Mouse (Mus musculus) limb, embryonic 14.5 days (tissue): Measurements from ENCODE around the gene Axdnd1. TPM values are rescaled to one million over a fixed set of nuclear protein-coding genes. Genes with fewer than 3 reads are reported as not detected.

ENCODE experiments used
- ATAC-seq: fragments of 200-750 bp; cut with Nextera tagmentation; 2 replicates; pipeline ENCODE4 v1.8.0; 2017; ENCODE audit warnings: low read depth, moderate number of reproducible peaks, moderate TSS enrichment; ENCODE audit not compliant: low FRiP score
- DNase-seq: peaks from one replicate; pipeline ENCODE4 v3.0.0-alpha.2; 2015; ENCODE audit warnings: low spot score
- H3K27ac ChIP-seq: fragments of 300-500 bp; sonication (generic); replicated peaks from 2 replicates; pipeline ENCODE4 v1.5.1; 2014; ENCODE audit warnings: low read depth, mild to moderate bottlenecking, low read length, moderate library complexity, mixed read lengths
- H3K27me3 ChIP-seq: fragments of 300-500 bp; sonication (generic); 2 replicates; pipeline ENCODE4 v1.6.1; 2014; ENCODE audit warnings: low read length, mixed read lengths; ENCODE audit not compliant: control insufficient read depth, insufficient read depth
- H3K36me3 ChIP-seq: fragments of 300-500 bp; sonication (generic); 2 replicates; pipeline ENCODE4 v1.6.1; 2014; ENCODE audit warnings: mild to moderate bottlenecking, low read length, moderate library complexity, mixed read lengths; ENCODE audit not compliant: control insufficient read depth, insufficient read depth
- H3K4me1 ChIP-seq: fragments of 300-500 bp; sonication (generic); 2 replicates; pipeline ENCODE4 v1.6.1; 2014; ENCODE audit warnings: antibody characterized with exemption, low read length, mixed read lengths; ENCODE audit not compliant: control insufficient read depth, insufficient read depth
- H3K4me2 ChIP-seq: fragments of 300-500 bp; sonication (generic); replicated peaks from 2 replicates; pipeline ENCODE4 v1.6.1; 2014; ENCODE audit warnings: low read depth, mild to moderate bottlenecking, low read length, moderate library complexity; ENCODE audit not compliant: severe bottlenecking
- H3K4me3 ChIP-seq: fragments of 300-500 bp; sonication (generic); replicated peaks from 2 replicates; pipeline ENCODE4 v1.5.1; 2014; ENCODE audit warnings: low read length
- H3K9ac ChIP-seq: fragments of 300-500 bp; sonication (generic); 2 replicates; pipeline ENCODE4 v1.6.1; 2014; ENCODE audit warnings: mild to moderate bottlenecking, low read depth, low read length, moderate library complexity; ENCODE audit not compliant: severe bottlenecking
- H3K9me3 ChIP-seq: fragments of 300-500 bp; sonication (generic); 2 replicates; pipeline ENCODE4 v1.6.1; 2016; ENCODE audit warnings: low read length; ENCODE audit not compliant: control insufficient read depth
- POLR2A ChIP-seq: fragments of 200-500 bp; IDR thresholded peaks from 2 replicates; pipeline ENCODE4 v1.8.0; 2012; ENCODE audit warnings: inconsistent platforms, mild to moderate bottlenecking, moderate library complexity, borderline replicate concordance; ENCODE audit not compliant: insufficient read depth, insufficient read length; ENCODE audit errors: extremely low read depth
- WGBS: fragments of 180-500 bp; shearing (Covaris S2); extraction: QIAGEN DNeasy Blood & Tissue Kit; methylation state at CpG from one replicate; pipeline ENCODE4 v1.1.7; 2014; 5-methylcytosine and 5-hydroxymethylcytosine counted together
- polyA plus RNA-seq, 2 experiments: library from polyadenylated mRNA; depleted of rRNA in 1 of 2; stranded (reverse) in 1 of 2; unstranded in 1 of 2; fragments of >200 nt; fragmentation: Nextera tagmentation in 1 of 2; extraction: Ambion mirVana in 1 of 2; gene quantifications; 2 replicates each; pipeline versions ENCODE4 v1.2.1 to v1.2.3; 2012 to 2014

Gene Axdnd1
- polyA plus RNA-seq, 2 experiments: 0.39 TPM; not detected in 1

GRCm38 (mm10) chr1:156344433-156344832 is 76.5 kb downstream of the Axdnd1 start:
- H3K27ac ChIP-seq: no peak overlapping the region
- ATAC-seq: no peak
- no peaks in the 10 kb centered on the region for H3K36me3 ChIP-seq
- H3K27me3 ChIP-seq: no peaks in the 10 kb centered on the region
- no peak for DNase-seq
- WGBS: 82% methylated on average over 4 of the region's 4 CpGs
- H3K4me3 ChIP-seq: no peak overlapping the region
- H3K9me3 ChIP-seq: no peaks in the 10 kb centered on the region
- no peak overlapping the region for H3K4me2 ChIP-seq
- H3K4me1 ChIP-seq: no peaks in the 10 kb centered on the region
- no peak overlapping the region for H3K9ac ChIP-seq
- TF ChIP-seq POLR2A: no peak

- H3K4me1 ChIP-seq: no peaks in the 10 kb centered on the region
- DNase-seq (no peak), ATAC-seq (no peak)
- no peak overlapping the region for H3K27ac ChIP-seq
- no peak for TF ChIP-seq POLR2A
- 52% methylated on average over 4 of the region's 4 CpGs for WGBS
- H3K36me3 ChIP-seq: no peaks in the 10 kb centered on the region
- H3K4me3 ChIP-seq: no peak overlapping the region
- H3K9ac ChIP-seq: no peak overlapping the region
- no peak overlapping the region for H3K4me2 ChIP-seq
- no peaks in the 10 kb centered on the region for H3K9me3 ChIP-seq
- no peaks in the 10 kb centered on the region for H3K27me3 ChIP-seq
Observed at GRCm38 (mm10) chr1:156340847-156341246, 80.1 kb downstream of the Axdnd1 start.

- no peak overlapping the region for H3K4me3 ChIP-seq
Observed at GRCm38 (mm10) chr1:156323126-156323525, 97.8 kb downstream of the Axdnd1 start.

GRCm38 (mm10) chr1:156310630-156311029 is 110.3 kb downstream of the Axdnd1 start, which contains the start of gene Nphs2:
Gene Nphs2, plus strand, starts transcription at chr1:156310727.
- Histone ChIP-seq H3K4me1 (no peaks in the 10 kb centered on the region), H3K4me2 (peak within 1 kb of the TSS; percentile 22), H3K27me3 (peaks cover 32% of the 10 kb centered on the region), H3K36me3 (no peaks in the 10 kb centered on the region), H3K9me3 (no peaks in the 10 kb centered on the region), H3K9ac (no peak within 1 kb of the TSS), H3K27ac (no peak within 1 kb of the TSS), H3K4me3 (peak within 1 kb of the TSS; percentile 0)
- DNase-seq: no peak
- no peak for ATAC-seq
- TF ChIP-seq POLR2A: no peak
- WGBS: 7% methylated on average over 29 of the region's 29 CpGs

More at GRCm38 (mm10) chr1:156323126-156323525, 97.8 kb downstream of the Axdnd1 start:
- H3K27me3 ChIP-seq: no peaks in the 10 kb centered on the region
- H3K4me1 ChIP-seq: no peaks in the 10 kb centered on the region
- 82% methylated on average over 9 of the region's 9 CpGs for WGBS
- TF ChIP-seq POLR2A: no peak
- no peaks in the 10 kb centered on the region for H3K36me3 ChIP-seq
- H3K27ac ChIP-seq: no peak overlapping the region
- no peak overlapping the region for H3K4me2 ChIP-seq
- ATAC-seq (no peak), DNase-seq (no peak)
- no peak overlapping the region for H3K9ac ChIP-seq
- H3K9me3 ChIP-seq: no peaks in the 10 kb centered on the region

- no peak overlapping the region for H3K4me2 ChIP-seq
- H3K27me3 ChIP-seq: peaks cover 47% of the 10 kb centered on the region
- no peak for TF ChIP-seq POLR2A
- H3K27ac ChIP-seq: no peak overlapping the region
- no peaks in the 10 kb centered on the region for H3K36me3 ChIP-seq
- DNase-seq (no peak), ATAC-seq (no peak)
- H3K9me3 ChIP-seq: no peaks in the 10 kb centered on the region
- WGBS: 76% methylated on average over 1 of the region's 1 CpGs
- H3K4me3 ChIP-seq: no peak overlapping the region
- no peaks in the 10 kb centered on the region for H3K4me1 ChIP-seq
- no peak overlapping the region for H3K9ac ChIP-seq
Observed at GRCm38 (mm10) chr1:156308595-156308994, 112.4 kb downstream of the Axdnd1 start.
